8 mouse cellular contexts compared by ENCODE assay signal in the genomic region with DNA sequence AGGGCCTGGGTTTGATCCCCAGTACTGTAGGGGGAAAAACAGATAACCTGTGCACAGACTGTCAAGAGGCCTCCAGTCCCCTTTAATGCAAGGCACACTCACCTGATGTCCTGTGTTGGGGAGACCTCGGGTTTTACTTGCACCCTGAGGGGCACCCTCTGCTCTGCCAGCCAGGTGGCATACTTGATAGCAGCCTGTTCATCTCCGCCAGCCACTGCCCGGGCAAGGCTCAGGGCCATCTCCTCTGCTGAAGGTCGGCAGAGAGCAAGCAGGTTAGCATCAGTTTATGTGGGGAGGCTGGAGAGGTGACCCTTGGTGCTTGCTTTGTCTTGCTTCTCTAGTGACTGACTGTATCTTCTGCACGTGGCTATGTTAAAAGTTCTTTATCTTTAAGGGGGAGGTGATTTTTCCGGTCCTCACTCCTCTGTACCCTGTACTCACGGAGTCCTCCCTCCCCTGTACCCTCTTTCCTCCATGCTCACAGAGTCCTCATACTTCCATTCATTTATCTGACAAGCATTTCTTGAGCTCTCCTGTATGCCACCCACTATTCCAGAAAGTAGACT. TPM values are rescaled to one million over a fixed set of nuclear protein-coding genes. Genes with fewer than 3 reads are reported as not detected.
A peak's percentile ranks its signal among the peaks of the same experiment; 100 is the strongest.
DNase-seq lines count a peak whose midpoint lies in the region; ATAC-seq and TF ChIP-seq lines count a peak whose summit lies in the region.

No protein-coding gene starts in this region.

- H3K36me3 ChIP-seq in forebrain, embryonic 11.5 days (ENCODE audit: control insufficient read depth, insufficient read depth, low read length): no peaks in the 10 kb centered on the region; the same call in 1 of the 2 replicates
- peaks cover 48% of the 10 kb centered on the region for H3K36me3 ChIP-seq in liver, embryonic 12.5 days

- H3K9me3 ChIP-seq in forebrain, embryonic 11.5 days (ENCODE audit: control insufficient read depth, low read length): no peaks in the 10 kb centered on the region
- no peaks in the 10 kb centered on the region for H3K9me3 ChIP-seq in liver, embryonic 12.5 days (replicated peaks)

- H3K4me2 ChIP-seq in forebrain, embryonic 11.5 days (ENCODE audit: low read depth, low read length, severe bottlenecking): peak overlapping the region; percentile 73; the same call in 1 of the 2 replicates
- H3K4me2 ChIP-seq in liver, embryonic 12.5 days: peak overlapping the region; percentile 81

- ATAC-seq in forebrain, embryonic 11.5 days (replicated peaks; ENCODE audit: low FRiP score): no peak
- peak; percentile 8; the same call in 1 of the 2 replicates for ATAC-seq in liver, embryonic 12.5 days

- no peak for DNase-seq in gastrocnemius, adult 2 months
- no peak for DNase-seq in gastrocnemius, adult 18-20 months (ENCODE audit: low spot score)
- DNase-seq in A20 (ENCODE audit: low read depth, low spot score) (peak; percentile 45), adipocyte (ENCODE audit: low spot score) (no peak)
- DNase-seq in forebrain, embryonic 11.5 days (ENCODE audit: low spot score): no peak
- no peak for DNase-seq in frontal cortex, postnatal 36 days (ENCODE audit: low spot score in 2 of 2)
- DNase-seq in cerebellum, adult 9-10 months: no peak

- intact Hi-C loops in gastrocnemius, adult 2 months (cut with DNase I): loop anchor here (5.0 kb wide), 2 partner anchors 39 to 104 kb away; a partner anchor contains a TSS

- no peak overlapping the region for H3K27ac ChIP-seq in gastrocnemius, adult 2 months
- no peak overlapping the region for H3K27ac ChIP-seq in forebrain, embryonic 11.5 days (ENCODE audit: low read depth, low read length)
- peak overlapping the region; percentile 92 for H3K27ac ChIP-seq in liver, embryonic 12.5 days

- no peaks in the 10 kb centered on the region for H3K27me3 ChIP-seq in forebrain, embryonic 11.5 days (ENCODE audit: control insufficient read depth, insufficient read depth, low read length)
- peaks cover 4% of the 10 kb centered on the region; the same call in 1 of the 2 replicates for H3K27me3 ChIP-seq in liver, embryonic 12.5 days (replicated peaks)

- no peaks in the 10 kb centered on the region; the same call in 1 of the 2 replicates for H3K4me1 ChIP-seq in forebrain, embryonic 11.5 days (replicated peaks; ENCODE audit: control insufficient read depth, insufficient read depth, low read length)
- peaks cover 65% of the 10 kb centered on the region for H3K4me1 ChIP-seq in liver, embryonic 12.5 days

- TF ChIP-seq CTCF in gastrocnemius, adult 2 months (IDR thresholded peaks at IDR 0.05): no peak

- WGBS in forebrain, embryonic 11.5 days: 76% methylated on average over 7 of the region's 7 CpGs
- WGBS in liver, embryonic 12.5 days (ENCODE audit: insufficient replicate concordance): 20% methylated on average over 7 of the region's 7 CpGs

- H3K4me3 ChIP-seq in gastrocnemius, adult 2 months: peak overlapping the region; percentile 86
- H3K4me3 ChIP-seq in forebrain, embryonic 11.5 days (ENCODE audit: low read depth, low read length): peak overlapping the region; percentile 85
- peak overlapping the region; percentile 88 for H3K4me3 ChIP-seq in liver, embryonic 12.5 days

- H3K9ac ChIP-seq in forebrain, embryonic 11.5 days (ENCODE audit: low read length): no peak overlapping the region
- H3K9ac ChIP-seq in liver, embryonic 12.5 days: peak overlapping the region; percentile 88

RNA-seq across cellular contexts. Expression of a gene that starts 1.5 kb away (rescaled TPM):
- 10 to 100 TPM; 27.0 to 31.1 TPM for total RNA-seq in gastrocnemius, adult 2 months (2021)
- 10 to 100 TPM; 24.6 to 26.6 TPM for total RNA-seq in gastrocnemius, adult 18-20 months (2021)
- 94.2 TPM in 2 replicates for polyA plus RNA-seq in forebrain, embryonic 11.5 days (2014; fragmentation: Nextera tagmentation; extraction: Ambion mirVana)
- polyA plus RNA-seq in liver, embryonic 12.5 days (2016; fragmentation: Nextera tagmentation; extraction: Ambion mirVana): 67.4 and 69.6 TPM in 2 replicates

RNA-seq across cellular contexts. Expression of a gene that starts 12.9 kb away (rescaled TPM):
- 1 to 10 TPM; 1.2 to 1.4 TPM for total RNA-seq in gastrocnemius, adult 2 months (2021)
- total RNA-seq in gastrocnemius, adult 18-20 months (2021): 1 to 10 TPM in 1 of 2 experiments, under 1 TPM in 1; 0.55 to 1.5 TPM
- 1.3 and 2.1 TPM in 2 replicates for polyA plus RNA-seq in forebrain, embryonic 11.5 days (2014; fragmentation: Nextera tagmentation; extraction: Ambion mirVana)
- polyA plus RNA-seq in liver, embryonic 12.5 days (2016; fragmentation: Nextera tagmentation; extraction: Ambion mirVana): 6.1 and 7.2 TPM in 2 replicates

RNA-seq across cellular contexts. Expression of a gene that starts 37.3 kb away (rescaled TPM):
- total RNA-seq in gastrocnemius, adult 2 months (2021): 10 to 100 TPM; 26.4 to 27.8 TPM
- total RNA-seq in gastrocnemius, adult 18-20 months (2021): 10 to 100 TPM; 18.6 to 25.1 TPM
- polyA plus RNA-seq in forebrain, embryonic 11.5 days (2014; fragmentation: Nextera tagmentation; extraction: Ambion mirVana): 30.6 and 31.7 TPM in 2 replicates
- polyA plus RNA-seq in liver, embryonic 12.5 days (2016; fragmentation: Nextera tagmentation; extraction: Ambion mirVana): 17.9 and 18.4 TPM in 2 replicates

RNA-seq across cellular contexts. Expression of a gene that starts 45.5 kb away (rescaled TPM):
- total RNA-seq in gastrocnemius, adult 2 months (2021): not detected
- not detected for total RNA-seq in gastrocnemius, adult 18-20 months (2021)
- polyA plus RNA-seq in forebrain, embryonic 11.5 days (2014; fragmentation: Nextera tagmentation; extraction: Ambion mirVana): 6.3 and 7.6 TPM in 2 replicates
- 0.08 TPM in 1 of 2 replicates, not detected in the other for polyA plus RNA-seq in liver, embryonic 12.5 days (2016; fragmentation: Nextera tagmentation; extraction: Ambion mirVana)
